Mouse (Mus musculus): ENCODE measurements at regions not wholly inside any gene's neighbourhood (a gene's known extent, or its start where the extent isn't known, plus 50 kb on each side); places are given as distances from the start of the nearest gene placed in this dataset.

DNA sequence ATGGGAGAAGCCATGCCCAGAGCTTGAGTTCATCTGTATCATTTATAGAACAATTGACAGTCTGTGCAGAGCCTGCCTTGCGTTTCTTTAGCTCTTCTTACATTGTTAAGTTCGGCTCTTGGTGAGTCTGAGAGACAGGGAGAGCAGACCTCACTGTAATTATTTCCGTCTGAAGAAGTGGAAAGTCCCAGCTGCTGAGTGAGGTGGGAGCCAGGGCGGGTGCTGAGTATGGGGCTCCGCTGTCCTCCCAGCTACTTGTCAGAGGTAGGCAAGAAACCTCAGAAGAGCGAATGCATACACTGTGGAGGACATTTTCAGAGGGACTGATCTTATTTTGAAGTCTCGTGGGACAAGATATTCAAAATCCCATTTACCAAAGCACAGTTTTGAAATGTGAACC lies 172.9 kb downstream of the Vrk1 start:
- Histone ChIP-seq H3K4me3 (ENCODE audit: low read length) (no peak overlapping the region), H3K36me3 (ENCODE audit: control insufficient read depth, insufficient read depth, low read length) (no peaks in the 10 kb centered on the region), H3K9me3 (ENCODE audit: control insufficient read depth, low read length) (no peaks in the 10 kb centered on the region), H3K27me3 (ENCODE audit: control insufficient read depth, insufficient read depth, low read depth, low read length) (no peaks in the 10 kb centered on the region), H3K9ac (ENCODE audit: low read length) (no peak overlapping the region), H3K4me1 (replicated peaks; ENCODE audit: control insufficient read depth, insufficient read depth, low read length) (0 out of 2 replicates have a peak, but pooled peaks cover 4% of the 10 kb centered on the region), H3K27ac (ENCODE audit: low read length) (no peak overlapping the region), H3K4me2 (ENCODE audit: low read depth, low read length) (no peak overlapping the region)
- no peak for ATAC-seq (ENCODE audit: low read depth)
- WGBS: 63% methylated on average over 7 of the region's 7 CpGs

GRCm38 (mm10) chr12:106183973-106184372 lies 173.9 kb downstream of the Vrk1 start:
- WGBS: 55% methylated on average over 5 of the region's 5 CpGs
- Histone ChIP-seq H3K4me2 (ENCODE audit: low read depth, low read length) (no peak overlapping the region), H3K27ac (ENCODE audit: low read length) (no peak overlapping the region), H3K9ac (ENCODE audit: low read length) (no peak overlapping the region), H3K9me3 (ENCODE audit: control insufficient read depth, low read length) (no peaks in the 10 kb centered on the region), H3K36me3 (ENCODE audit: control insufficient read depth, insufficient read depth, low read length) (no peaks in the 10 kb centered on the region), H3K4me1 (replicated peaks; ENCODE audit: control insufficient read depth, insufficient read depth, low read length) (0 out of 2 replicates have a peak, but pooled peaks cover 4% of the 10 kb centered on the region), H3K4me3 (ENCODE audit: low read length) (no peak overlapping the region), H3K27me3 (ENCODE audit: control insufficient read depth, insufficient read depth, low read depth, low read length) (no peaks in the 10 kb centered on the region)
- ATAC-seq (ENCODE audit: low read depth): peak; percentile 65

- Histone ChIP-seq H3K4me3 (ENCODE audit: low read length) (no peak overlapping the region), H3K4me1 (replicated peaks; ENCODE audit: control insufficient read depth, insufficient read depth, low read length) (0 out of 2 replicates have a peak, but pooled peaks cover 4% of the 10 kb centered on the region), H3K9me3 (ENCODE audit: control insufficient read depth, low read length) (no peaks in the 10 kb centered on the region), H3K27ac (ENCODE audit: low read length) (no peak overlapping the region), H3K4me2 (ENCODE audit: low read depth, low read length) (no peak overlapping the region), H3K36me3 (ENCODE audit: control insufficient read depth, insufficient read depth, low read length) (no peaks in the 10 kb centered on the region), H3K27me3 (ENCODE audit: control insufficient read depth, insufficient read depth, low read depth, low read length) (no peaks in the 10 kb centered on the region), H3K9ac (ENCODE audit: low read length) (no peak overlapping the region)
- ATAC-seq (ENCODE audit: low read depth): no peak
- 43% methylated on average over 18 of the region's 18 CpGs for WGBS
Measured at GRCm38 (mm10) chr12:106185398-106186077, 175.5 kb downstream of the Vrk1 start.

GRCm38 (mm10) chr12:106186501-106186900 lies 176.5 kb downstream of the Vrk1 start:
- H3K4me2 ChIP-seq (ENCODE audit: low read depth, low read length): no peak overlapping the region

DNA sequence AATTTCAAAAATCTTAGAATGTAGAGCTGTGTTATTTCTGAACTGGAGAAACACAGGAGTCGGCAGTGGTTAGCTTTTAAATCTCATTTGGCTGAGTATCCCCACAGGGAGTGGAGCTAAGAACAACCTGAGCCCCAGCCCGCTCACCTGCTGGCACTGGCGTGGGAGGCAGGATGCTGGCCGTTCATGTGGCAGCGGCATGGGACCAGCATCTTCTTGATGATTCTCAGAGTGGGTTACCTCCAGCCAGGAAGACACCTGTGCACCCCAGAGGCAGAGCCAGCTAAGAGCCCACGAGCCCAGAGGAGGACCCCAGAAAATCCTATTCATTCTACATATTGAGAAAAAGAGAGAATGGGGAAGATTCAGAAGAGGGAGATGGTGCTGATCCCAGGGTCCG lies 181.7 kb downstream of the Vrk1 start:
- Histone ChIP-seq H3K9ac (ENCODE audit: low read length) (no peak overlapping the region), H3K4me1 (replicated peaks; ENCODE audit: control insufficient read depth, insufficient read depth, low read length) (0 out of 2 replicates have a peak, but pooled peaks cover 2% of the 10 kb centered on the region)
- 78% methylated on average over 7 of the region's 7 CpGs for WGBS

More at GRCm38 (mm10) chr12:106186501-106186900, 176.5 kb downstream of the Vrk1 start:
- WGBS: 82% methylated on average over 10 of the region's 10 CpGs
- no peak overlapping the region for H3K27ac ChIP-seq (ENCODE audit: low read length)
- ATAC-seq (ENCODE audit: low read depth): no peak
- no peaks in the 10 kb centered on the region for H3K36me3 ChIP-seq (ENCODE audit: control insufficient read depth, insufficient read depth, low read length)
- no peaks in the 10 kb centered on the region for H3K27me3 ChIP-seq (ENCODE audit: control insufficient read depth, insufficient read depth, low read depth, low read length)
- H3K4me1 ChIP-seq (replicated peaks; ENCODE audit: control insufficient read depth, insufficient read depth, low read length): 0 out of 2 replicates have a peak, but pooled peaks cover 4% of the 10 kb centered on the region
- no peak overlapping the region for H3K4me3 ChIP-seq (ENCODE audit: low read length)
- no peak overlapping the region for H3K9ac ChIP-seq (ENCODE audit: low read length)
- no peaks in the 10 kb centered on the region for H3K9me3 ChIP-seq (ENCODE audit: control insufficient read depth, low read length)

GRCm38 (mm10) chr12:106199302-106199701 lies 189.3 kb downstream of the Vrk1 start:
- H3K4me3 ChIP-seq (ENCODE audit: low read length): no peak overlapping the region
- no peak overlapping the region for H3K4me2 ChIP-seq (ENCODE audit: low read depth, low read length)
- 0 out of 2 replicates have a peak, but pooled peaks cover 4% of the 10 kb centered on the region for H3K4me1 ChIP-seq (replicated peaks; ENCODE audit: control insufficient read depth, insufficient read depth, low read length)
- WGBS: 7% methylated on average over 4 of the region's 4 CpGs
- ATAC-seq (ENCODE audit: low read depth): peak; percentile 71
- no peaks in the 10 kb centered on the region for H3K9me3 ChIP-seq (ENCODE audit: control insufficient read depth, low read length)
- H3K9ac ChIP-seq (ENCODE audit: low read length): no peak overlapping the region
- H3K27me3 ChIP-seq (ENCODE audit: control insufficient read depth, insufficient read depth, low read depth, low read length): no peaks in the 10 kb centered on the region
- H3K36me3 ChIP-seq (ENCODE audit: control insufficient read depth, insufficient read depth, low read length): no peaks in the 10 kb centered on the region
- H3K27ac ChIP-seq (ENCODE audit: low read length): 0 out of 2 replicates have a peak overlapping the region, but pooled peaks have one; percentile 17

More for the DNA sequence above, 181.7 kb downstream of the Vrk1 start:
- no peaks in the 10 kb centered on the region for H3K9me3 ChIP-seq (ENCODE audit: control insufficient read depth, low read length)
- H3K27me3 ChIP-seq (ENCODE audit: control insufficient read depth, insufficient read depth, low read depth, low read length): no peaks in the 10 kb centered on the region
- ATAC-seq (ENCODE audit: low read depth): no peak
- H3K27ac ChIP-seq (ENCODE audit: low read length): no peak overlapping the region
- H3K4me3 ChIP-seq (ENCODE audit: low read length): no peak overlapping the region
- no peak overlapping the region for H3K4me2 ChIP-seq (ENCODE audit: low read depth, low read length)
- no peaks in the 10 kb centered on the region for H3K36me3 ChIP-seq (ENCODE audit: control insufficient read depth, insufficient read depth, low read length)

GRCm38 (mm10) chr12:106203526-106203925 lies 193.5 kb downstream of the Vrk1 start:
- no peak for ATAC-seq (ENCODE audit: low read depth)
- WGBS: 71% methylated on average over 8 of the region's 8 CpGs

DNA sequence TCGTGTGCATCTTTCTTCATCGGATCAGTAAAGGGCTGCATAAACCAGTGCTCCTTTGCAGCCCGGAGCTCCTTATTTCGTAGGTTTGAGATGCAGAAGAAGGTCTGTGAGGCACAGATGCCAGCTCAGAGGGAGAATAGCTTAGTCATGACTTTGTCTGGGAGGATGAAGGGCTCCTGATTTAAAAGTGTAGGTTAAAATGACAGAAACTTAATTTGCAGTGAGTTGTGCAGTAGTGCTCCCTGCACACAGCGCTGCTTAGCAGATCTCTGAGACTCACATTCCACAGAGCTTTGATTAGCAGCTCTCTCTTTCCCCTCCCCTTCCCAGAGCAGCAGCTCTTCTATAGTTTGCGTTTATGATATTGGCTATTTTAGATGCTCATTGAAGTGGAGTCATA lies 200.9 kb downstream of the Vrk1 start:
- Histone ChIP-seq H3K27me3 (ENCODE audit: control insufficient read depth, insufficient read depth, low read depth, low read length) (no peaks in the 10 kb centered on the region), H3K4me2 (ENCODE audit: low read depth, low read length) (no peak overlapping the region), H3K4me1 (replicated peaks; ENCODE audit: control insufficient read depth, insufficient read depth, low read length) (no peaks in the 10 kb centered on the region), H3K9ac (ENCODE audit: low read length) (no peak overlapping the region), H3K27ac (ENCODE audit: low read length) (no peak overlapping the region), H3K9me3 (ENCODE audit: control insufficient read depth, low read length) (no peaks in the 10 kb centered on the region), H3K36me3 (ENCODE audit: control insufficient read depth, insufficient read depth, low read length) (no peaks in the 10 kb centered on the region), H3K4me3 (ENCODE audit: low read length) (no peak overlapping the region)
- no peak for ATAC-seq (ENCODE audit: low read depth)
- 68% methylated on average over 6 of the region's 6 CpGs for WGBS

More at GRCm38 (mm10) chr12:106203526-106203925, 193.5 kb downstream of the Vrk1 start:
- no peak overlapping the region for H3K4me2 ChIP-seq (ENCODE audit: low read depth, low read length)
- H3K27me3 ChIP-seq (ENCODE audit: control insufficient read depth, insufficient read depth, low read depth, low read length): no peaks in the 10 kb centered on the region
- H3K9ac ChIP-seq (ENCODE audit: low read length): no peak overlapping the region
- no peak overlapping the region for H3K4me3 ChIP-seq (ENCODE audit: low read length)
- no peaks in the 10 kb centered on the region for H3K9me3 ChIP-seq (ENCODE audit: control insufficient read depth, low read length)
- no peak overlapping the region for H3K27ac ChIP-seq (ENCODE audit: low read length)
- H3K36me3 ChIP-seq (ENCODE audit: control insufficient read depth, insufficient read depth, low read length): no peaks in the 10 kb centered on the region
- H3K4me1 ChIP-seq (replicated peaks; ENCODE audit: control insufficient read depth, insufficient read depth, low read length): 0 out of 2 replicates have a peak, but pooled peaks cover 4% of the 10 kb centered on the region

DNA sequence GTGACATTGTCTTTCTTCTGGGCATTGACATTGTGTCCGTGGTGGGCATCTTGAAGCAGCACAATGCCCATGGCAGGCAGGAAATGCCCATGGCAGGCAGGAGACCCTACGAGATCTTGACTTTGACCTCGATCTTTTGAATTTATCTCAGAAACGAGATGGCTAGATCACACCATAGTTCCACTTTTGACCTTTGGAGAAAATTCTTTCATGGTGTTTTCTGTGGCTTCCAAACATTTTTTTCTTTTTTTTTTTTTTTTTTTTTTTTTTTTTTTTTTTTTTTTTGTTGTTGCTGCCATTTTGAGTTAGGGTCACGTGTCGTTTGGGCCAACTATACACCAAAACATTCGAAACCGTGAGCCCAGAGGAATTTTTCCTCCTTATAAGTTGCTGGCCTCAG lies 201.5 kb downstream of the Vrk1 start:
- ATAC-seq (ENCODE audit: low read depth): no peak
- H3K27ac ChIP-seq (ENCODE audit: low read length): no peak overlapping the region
- H3K4me2 ChIP-seq (ENCODE audit: low read depth, low read length): no peak overlapping the region
- no peak overlapping the region for H3K4me3 ChIP-seq (ENCODE audit: low read length)
- H3K9me3 ChIP-seq (ENCODE audit: control insufficient read depth, low read length): no peaks in the 10 kb centered on the region
- no peaks in the 10 kb centered on the region for H3K4me1 ChIP-seq (replicated peaks; ENCODE audit: control insufficient read depth, insufficient read depth, low read length)
- H3K36me3 ChIP-seq (ENCODE audit: control insufficient read depth, insufficient read depth, low read length): no peaks in the 10 kb centered on the region
- H3K9ac ChIP-seq (ENCODE audit: low read length): no peak overlapping the region
- WGBS: 75% methylated on average over 8 of the region's 8 CpGs
- H3K27me3 ChIP-seq (ENCODE audit: control insufficient read depth, insufficient read depth, low read depth, low read length): no peaks in the 10 kb centered on the region

Data from lung, embryonic 16.5 days (tissue).